Mouse (Mus musculus) layer of hippocampus, adult 9-11 months (tissue): ENCODE data around the gene Upk3b.
"Not testable (repeated sequence)": the region's sequence is repeated elsewhere in the genome, so short reads cannot be mapped to it uniquely, and the experiment has no call there.

Experiments used
- DNase-seq: peaks from one replicate; pipeline ENCODE4 v3.0.0; 2022

Gene Upk3b

DNA sequence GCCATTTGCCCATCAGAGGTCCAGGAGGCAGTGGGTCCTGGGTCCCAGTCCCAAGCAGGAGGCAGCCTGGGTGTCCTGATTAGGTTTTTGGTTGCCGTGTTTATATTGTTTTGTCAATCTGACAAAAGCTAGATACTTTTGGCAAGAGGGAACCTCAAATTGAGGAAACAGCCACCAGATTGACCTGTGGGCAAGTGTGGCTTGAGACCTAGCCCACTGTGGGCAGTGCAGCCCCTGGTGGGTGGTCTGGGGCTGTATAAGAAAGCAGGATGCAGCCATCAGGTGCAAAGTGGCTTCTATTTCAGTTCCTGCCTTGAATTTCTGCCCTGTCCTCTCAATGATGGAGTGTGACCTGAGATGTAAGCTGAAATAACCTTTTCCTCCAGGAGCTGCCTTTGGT, 3.0 kb upstream of the Upk3b start:
- no peak for DNase-seq

DNA sequence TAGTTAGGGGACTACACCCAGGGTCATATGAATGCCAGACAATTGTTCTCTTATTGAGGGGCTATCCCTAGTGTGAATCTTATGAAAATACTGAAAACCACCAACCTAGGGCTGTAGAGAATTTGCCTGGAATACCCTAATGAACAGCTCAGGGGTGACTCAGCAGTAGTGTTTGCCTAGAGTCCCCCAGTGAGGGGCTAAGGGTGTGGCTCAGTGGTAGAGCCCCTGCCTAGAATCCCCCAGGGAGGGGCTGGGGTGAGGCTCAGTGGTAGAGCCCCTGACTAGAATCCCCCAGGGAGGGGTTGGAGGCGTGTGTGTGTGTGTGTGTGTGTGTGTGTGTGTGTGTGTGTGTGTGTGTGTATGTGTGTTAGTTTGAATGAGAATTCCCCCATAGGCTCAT, 1.6 kb upstream of the Upk3b start:
- no peak for DNase-seq

DNA sequence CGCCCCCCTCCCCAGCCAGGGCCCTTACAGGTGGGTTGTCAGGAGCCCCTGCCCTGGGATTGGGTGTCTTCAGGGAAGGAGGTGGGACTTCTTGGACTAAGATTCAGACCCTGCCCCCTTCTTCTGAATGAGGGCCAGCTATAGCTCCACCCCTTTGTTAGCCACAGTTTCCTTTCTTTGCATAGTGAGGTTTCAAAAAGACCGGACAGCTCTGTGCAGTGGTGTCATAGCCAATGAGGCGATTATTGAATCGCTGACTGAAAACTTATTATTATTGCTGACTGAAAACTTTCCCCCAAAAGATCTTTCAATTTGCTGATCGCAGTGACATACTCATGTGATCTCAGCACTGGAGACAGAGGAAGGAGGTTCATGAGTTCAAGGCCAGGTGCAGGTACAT, 1.9 kb downstream of the Upk3b start:
- no peak for DNase-seq

DNA sequence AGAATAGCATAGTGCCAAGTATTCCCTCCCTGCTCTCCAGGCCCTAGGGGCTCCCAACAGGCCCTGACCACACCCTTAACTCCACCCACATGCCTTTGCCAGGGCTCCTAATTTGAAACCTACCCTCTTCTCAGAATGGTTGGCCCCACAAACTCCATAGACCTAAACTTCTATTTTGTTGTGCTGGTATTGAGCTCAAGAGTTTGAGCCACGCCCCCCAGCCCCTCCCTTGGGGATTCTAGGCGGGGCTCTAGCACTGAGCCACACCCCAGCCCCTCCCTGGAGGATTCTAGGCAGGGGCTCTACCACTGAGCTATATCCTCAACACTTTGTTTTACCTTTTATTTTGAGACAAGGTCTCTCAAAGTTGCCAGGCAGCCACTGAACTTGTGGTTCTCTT, 3.0 kb downstream of the Upk3b start:
- DNase-seq: no peak

DNA sequence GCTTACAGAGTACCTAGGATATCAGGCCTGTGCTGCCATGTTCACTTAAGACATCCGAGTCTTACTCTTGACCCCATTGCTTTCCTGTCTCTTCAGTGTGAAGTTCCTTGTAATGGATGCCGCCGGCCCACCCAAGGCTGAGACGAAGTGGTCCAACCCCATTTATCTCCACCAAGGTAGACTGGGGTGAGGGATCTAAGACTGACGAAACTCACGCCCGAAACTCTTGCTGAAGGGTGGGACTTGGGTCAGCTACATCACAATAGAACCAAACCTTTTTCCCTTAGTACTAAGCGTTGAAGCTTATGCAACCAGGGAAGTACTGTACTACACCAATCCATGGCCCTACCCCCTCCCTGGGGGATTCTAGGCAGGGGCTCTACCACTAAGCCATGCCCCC, 3.4 kb downstream of the Upk3b start:
- no peak for DNase-seq

DNA sequence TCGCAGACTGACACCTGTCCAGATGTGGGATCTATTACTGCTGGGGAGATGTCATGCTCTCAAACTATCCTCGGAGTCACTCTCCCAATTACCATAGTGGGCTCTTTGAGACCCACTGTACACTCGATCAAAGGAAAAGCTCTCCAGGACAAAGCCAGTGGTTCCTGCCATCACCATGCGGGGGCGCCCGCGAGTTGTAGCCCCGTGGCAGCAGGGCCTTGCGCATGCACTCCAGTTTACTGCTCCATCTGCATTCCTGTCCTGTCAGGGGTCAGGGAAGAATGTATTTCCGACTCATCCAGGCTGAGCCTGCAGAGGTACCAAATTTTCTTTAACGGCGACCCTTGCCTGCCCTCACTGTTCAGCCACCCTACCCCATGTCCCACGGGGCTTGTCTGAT, 6.6 kb downstream of the Upk3b start:
- no peak for DNase-seq

DNA sequence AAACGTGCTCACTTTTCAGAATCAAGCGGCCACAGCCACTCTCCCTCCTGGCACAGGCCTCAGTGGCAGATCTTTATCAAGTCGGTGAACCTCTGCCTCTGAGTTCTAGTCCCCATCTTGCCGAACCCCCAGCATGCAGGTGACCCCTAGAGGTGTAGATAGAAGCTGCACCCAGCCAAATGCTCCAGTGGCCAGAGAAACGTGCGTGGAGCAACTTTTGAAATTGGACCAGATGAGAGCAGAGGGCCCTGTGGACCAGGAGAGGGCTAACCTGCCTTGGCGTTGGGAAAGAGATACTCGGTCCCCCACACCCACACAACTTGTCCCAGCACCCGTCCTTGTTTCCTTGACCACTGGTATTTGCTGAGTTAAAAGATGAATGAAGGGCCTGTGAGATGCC, 7.1 kb downstream of the Upk3b start:
- DNase-seq: no peak

DNA sequence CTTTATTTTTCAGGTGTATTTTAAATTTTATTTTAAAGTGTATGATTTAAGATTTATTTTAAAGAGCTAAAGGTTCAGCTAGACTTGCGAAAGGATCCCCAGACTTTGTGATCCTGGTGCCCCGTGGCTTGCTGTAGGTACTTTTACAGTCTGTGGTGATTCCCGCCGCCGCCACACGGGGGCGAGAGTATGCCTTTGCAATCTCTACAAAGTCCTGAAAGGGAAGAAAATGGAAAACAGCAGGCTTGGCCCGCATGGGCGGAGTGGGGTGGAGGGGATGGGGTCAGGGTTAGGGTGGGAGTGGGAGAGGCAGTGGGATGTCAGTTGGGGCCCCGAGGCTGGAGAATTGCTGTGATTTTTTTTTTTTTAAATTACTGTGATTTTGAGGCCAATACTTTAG, 7.7 kb downstream of the Upk3b start:
- DNase-seq: peak; percentile 62

DNA sequence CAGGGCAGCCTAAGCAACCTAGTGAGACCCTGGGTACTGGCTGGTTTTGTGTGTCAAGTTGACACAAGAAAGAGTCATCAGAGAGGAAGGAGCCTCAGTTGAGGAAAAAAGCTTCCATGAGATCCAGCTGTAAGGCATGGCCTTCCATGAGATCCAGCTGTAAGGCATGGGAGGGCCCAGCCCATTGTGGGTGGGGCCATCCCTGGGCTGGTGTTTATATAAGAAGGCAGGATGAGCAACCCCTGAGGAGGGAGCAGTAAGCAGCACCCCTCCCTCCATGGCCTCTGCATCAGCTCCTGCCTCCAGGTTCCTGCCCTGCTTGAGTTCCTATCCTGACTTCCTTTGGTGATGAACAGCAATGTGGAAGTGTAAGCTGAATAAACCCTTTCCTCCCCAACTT, 10.2 kb downstream of the Upk3b start:
- not testable (repeated sequence) for DNase-seq

DNA sequence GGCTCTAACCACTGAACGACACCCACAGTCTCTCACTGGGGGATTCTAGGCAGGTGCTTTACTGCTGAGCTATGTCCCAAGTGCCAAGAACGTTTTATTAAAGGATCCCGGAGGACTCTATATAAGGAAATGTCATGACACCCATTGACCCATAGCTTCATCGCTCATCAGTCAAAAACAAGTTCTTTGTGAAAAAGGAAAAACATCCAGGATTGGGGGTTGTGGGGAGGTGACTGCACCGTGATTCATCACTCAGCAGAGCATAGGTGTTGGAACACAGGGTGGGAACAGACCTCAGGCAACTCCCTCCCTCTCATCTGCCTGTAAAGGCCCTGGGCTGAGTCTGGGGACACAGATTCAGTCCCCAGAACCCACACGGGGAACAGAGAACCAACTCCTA, 11.6 kb downstream of the Upk3b start:
- no peak for DNase-seq

DNA sequence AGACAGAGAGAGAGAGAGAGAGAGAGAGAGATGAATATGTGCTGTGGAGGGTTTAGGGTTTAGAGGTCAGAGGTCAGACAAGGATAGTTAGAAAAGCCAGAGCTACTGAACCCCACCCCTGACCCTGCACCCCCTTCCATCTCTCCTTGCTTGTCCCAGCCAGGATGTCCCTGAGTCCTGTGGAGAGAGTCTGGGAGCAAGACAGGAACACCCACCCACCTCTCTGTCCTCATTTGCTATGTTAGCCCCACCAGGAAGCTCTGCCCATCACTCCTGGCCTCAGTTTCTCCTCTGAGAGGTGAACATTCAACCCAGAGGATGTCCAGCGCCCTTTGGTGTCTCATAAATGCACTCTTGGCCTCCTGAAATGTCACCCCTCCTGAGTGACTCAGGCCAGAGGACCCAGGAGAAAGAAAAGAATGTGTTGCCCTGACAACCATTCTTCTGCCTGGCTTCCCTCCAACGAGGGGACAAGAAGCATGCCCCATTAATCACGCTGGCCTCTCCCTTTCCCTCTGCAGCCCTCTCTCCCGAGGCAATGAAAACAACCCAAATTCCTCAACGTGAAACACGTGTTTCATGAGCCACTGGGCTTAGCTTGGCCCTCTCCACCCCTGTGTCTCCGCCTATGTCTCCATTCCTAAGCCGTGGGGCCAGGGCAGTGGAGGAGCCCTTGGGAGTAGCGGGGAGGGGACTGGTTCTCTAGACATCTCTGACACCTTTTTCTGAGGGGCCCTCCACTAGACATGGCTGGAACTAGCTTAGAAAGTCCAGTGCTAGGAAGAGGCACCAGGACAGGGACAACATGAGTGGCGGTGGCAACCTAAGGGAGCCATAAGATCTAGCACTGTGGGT, 13.2 kb downstream of the Upk3b start:
- DNase-seq: peak; percentile 20

DNA sequence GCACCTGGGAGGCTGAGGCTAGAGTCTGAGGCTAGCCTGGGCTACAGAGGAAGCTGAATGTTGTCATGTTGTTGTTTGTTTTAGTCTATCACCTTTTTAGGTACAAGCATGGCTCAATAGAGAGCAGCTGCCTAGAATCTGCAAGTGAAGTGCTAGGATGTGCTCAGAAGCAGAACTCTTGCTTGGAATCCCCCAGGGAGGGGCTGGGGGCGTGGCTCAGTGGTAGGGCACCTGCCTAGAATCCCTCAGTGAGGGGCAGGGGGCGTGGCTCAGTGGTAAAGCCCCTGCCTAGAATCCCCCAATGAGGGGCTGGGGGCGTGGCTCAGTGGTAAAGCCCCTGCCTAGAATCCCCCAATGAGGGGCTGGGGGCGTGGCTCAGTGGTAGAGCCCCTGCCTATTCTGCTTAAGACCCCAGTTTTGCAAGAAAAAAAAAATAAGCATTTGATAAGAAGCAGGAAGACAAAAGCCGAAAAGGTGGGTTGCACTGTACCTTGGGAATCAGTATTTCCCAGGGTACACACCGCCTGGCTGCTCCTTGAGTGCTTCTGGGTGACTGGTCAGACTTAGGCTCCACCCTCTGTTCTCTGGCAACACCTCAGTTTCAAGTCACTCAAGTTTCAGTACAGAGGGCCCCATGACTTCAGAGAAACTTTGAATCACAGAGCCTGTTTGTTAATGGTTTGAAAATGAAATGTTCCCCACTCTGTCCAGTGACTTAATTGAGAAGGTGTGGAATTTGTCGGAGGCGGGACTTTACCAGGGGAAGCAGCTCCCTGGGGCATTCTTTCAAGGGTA, 14.8 kb downstream of the Upk3b start:
- no peak for DNase-seq

DNA sequence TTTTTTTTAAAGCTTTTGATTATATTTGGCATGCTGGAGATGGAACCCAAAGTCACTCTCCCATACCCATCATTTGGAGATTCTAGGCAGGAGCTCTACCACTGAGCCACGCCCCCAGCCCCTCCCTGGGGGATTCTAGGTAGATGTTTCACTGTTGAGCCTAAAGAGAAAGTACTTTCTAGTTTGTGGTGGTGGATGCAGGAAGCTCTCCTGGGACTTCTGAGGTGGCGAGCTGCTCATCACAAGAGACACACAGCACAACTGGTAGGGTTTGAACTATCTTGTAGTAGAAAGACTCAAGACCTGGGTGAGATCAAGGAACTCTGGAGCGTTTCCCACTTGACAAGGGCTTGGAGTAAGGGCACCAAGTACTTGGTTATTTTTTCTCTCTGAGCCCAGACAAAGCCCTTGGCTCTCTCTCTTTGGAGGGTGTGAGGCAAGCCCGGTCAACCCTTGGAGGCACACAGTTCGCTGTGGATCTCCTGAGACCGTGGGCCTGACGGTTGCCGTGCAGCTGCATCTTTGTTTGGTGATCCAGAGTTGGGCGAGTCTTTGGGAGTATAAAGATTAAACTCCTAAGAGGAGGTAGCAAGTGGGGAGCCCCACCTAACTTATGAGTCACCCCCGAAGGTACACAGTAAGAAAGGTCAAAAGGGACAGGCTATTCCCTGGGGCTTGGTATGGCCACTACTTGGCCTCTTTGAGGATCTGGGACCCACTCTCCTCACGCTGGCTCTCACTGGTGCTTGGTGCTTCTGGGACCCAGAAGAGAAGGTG, 16.2 kb downstream of the Upk3b start, which contains the start of gene Upk3bl:
TSS of gene Upk3bl (plus strand) at position 192 of the 777 bp plus-strand sequence.
- DNase-seq: no peak

DNA sequence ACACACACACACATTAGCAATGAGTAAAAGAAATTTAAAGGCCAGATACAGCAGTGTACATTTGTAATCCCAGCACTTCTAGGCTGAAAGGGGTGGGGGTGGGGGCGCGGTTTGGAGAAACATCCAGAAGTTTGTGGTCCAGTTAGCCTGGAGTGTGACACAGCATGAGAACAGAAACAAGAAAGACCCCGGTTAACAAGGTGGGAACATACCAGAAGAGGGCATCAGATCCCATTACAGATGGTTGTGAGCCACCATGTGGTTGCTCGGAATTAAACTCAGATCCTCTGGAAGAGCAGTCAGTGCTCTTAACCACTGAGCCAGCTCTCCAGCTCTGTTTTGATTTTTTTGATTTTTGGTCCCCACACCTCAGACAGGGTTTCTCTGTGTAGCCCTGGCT, 17.8 kb downstream of the Upk3b start:
- no peak for DNase-seq

DNA sequence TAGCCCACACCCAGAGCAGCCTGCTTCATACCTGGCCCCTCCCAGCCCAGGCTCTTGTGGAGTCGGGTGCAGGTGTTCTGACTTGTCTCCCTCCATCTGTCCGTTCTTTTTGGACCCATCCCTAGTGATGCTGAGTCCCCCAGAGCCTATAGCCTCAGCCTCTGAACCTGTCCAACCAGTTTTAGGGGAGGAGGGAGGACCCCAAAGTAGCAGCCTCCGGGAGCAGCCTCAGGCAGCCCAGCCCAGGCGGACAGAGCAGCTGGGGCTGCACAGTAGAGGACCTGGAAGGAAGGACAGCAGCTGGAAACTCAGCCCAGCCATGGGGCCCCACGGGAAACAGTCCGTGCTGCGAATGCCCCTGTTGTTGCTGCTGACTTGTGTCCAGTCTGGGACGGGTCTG, 18.8 kb downstream of the Upk3b start:
- no peak for DNase-seq

DNA sequence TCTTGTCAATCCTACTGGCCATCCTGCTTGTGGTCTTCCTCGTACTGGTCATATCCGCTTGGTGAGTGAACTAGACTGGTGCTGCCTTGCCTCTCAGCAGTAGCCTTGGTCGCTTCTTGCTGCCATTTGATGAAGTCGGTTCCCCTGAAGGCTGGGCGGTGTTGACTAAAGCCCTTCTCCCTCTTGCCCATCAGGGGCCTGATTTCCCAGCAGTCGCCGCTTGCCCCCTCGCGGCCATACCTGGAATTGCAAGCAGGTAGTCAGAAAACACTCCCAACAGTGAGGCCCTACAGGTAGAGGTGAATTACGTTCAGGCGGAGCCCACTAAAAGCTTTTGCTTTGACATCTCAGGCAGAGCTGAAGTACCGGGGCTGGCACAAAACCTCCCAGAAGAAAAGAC, 23.3 kb downstream of the Upk3b start:
- DNase-seq: peak; percentile 45

DNA sequence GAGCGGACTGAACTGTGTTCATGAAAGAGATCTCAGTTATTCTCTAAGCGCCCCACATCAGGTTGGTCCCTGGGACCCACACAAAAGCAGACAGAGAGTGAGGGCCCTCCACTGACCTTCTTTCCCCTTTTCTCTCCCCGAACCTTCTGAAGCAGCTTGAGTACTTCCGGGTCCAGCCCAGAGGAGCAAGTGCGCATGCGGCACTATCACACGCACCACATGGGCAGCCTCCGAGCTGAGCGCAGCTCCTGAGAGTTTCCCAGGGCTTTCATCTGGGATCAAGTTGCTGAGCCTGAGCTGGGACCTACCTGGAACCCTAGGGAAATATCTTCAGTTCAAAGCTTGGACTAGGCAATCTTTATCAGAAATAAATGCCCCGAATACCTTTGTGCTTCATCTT, 25.6 kb downstream of the Upk3b start:
- DNase-seq: no peak

DNA sequence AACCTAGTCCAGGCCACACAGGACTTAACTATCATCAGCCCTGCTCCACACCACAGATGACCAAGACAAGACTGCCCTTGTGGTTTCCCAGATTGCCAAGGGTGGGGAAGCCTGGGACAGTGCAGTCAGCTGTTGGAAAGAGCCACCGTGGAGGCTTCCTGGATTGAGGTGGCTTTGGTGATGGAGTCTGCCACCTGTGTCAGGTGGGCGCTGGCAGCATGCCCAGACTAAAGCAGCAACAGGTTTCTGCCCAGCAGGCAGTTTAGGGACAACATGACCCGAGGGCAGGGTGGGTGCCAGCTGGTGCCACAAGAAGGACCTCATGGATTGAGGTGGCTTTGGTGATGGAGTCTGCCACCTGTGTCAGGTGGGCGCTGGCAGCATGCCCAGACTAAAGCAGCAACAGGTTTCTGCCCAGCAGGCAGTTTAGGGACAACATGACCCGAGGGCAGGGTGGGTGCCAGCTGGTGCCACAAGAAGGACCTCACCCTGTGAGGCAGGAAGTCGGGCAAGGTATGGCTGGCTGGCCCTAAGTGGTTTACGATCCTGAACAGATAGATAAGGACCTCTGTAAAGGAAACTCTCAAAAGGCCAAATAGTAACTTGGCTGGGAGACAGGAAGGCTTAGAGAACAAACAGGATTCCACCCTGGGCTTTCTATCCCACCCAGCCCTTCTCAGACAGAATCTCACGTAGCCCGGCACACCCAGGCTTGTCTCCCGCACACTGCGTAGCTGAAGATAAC, 28.3 kb downstream of the Upk3b start:
- DNase-seq: not testable (repeated sequence)

DNA sequence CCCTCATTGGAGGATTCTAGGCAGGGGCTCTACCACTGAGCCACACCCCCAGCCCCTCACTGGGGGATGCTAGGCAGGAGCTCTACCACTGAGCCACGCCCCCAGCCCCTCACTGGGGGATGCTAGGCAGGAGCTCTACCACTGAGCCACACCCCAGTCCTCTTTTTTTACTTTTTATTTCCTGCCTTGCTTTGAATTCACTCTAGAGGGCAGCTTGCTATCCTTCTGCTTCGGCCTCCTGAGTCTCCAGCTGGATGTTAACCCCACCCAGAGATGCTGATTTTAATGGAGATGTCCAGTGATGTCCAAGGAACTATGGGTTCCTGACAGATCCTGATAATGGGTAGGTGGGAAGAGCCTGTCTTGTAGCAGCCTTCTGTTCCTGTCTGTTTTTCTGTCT, 31.1 kb downstream of the Upk3b start:
- DNase-seq: no peak

DNA sequence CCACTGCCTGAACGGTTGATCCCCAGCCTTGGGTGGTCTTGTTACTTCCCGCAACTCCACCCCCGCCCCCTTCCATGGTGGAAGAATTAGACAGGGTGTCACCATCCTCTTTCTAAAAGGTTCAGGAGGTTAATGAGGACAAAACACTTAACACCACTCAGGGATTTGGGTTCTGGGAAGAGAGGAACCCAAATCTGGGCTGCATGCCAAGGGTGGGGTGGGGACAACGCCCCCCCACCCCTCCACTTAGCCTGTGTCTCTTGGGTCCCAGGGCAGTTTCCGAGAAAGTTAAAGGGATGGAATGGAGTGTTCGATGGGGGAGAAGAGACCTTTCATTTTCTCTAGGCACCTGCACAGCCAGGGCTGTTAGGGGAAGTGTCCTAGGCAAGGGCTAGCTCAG, 34.8 kb downstream of the Upk3b start:
- no peak for DNase-seq

DNA sequence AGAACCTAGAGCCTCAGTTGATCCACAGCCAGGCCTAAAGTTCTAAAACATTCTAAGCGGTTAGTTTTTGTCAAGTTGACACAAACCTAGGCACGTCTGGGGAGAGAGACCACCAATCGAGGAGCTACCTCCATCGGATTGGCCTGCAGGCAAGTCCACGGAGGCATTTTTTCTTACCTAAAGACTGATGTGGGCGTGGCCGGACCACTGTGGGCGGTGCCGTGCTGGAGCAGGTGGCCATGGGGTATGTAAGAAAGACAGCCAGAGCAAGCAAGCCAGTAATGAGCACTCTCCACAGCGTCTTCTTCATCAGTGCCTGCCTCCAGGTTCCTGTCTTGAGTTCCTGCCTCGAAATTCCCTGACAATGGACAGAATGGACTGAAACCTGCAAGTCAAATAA, 35.2 kb downstream of the Upk3b start:
- no peak for DNase-seq

DNA sequence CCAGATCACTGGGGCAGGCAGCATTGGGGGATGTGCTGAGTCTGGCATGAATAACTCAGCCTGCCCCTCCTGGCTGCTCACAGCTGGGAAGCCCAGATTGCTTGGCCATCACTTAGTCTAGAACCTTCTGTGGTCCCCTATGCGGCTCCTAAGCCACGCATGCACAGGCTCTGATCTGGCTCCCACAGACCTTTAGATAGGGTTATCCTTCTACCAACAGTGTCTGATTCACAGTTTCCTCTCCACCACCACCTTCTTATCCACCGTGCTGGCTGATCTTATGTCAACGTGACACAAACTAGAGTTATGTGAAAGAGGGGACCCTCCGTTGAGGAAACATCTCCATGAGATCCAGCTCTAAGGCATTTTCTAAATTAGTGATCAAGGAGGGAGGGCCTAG, 36.8 kb downstream of the Upk3b start:
- DNase-seq: no peak

DNA sequence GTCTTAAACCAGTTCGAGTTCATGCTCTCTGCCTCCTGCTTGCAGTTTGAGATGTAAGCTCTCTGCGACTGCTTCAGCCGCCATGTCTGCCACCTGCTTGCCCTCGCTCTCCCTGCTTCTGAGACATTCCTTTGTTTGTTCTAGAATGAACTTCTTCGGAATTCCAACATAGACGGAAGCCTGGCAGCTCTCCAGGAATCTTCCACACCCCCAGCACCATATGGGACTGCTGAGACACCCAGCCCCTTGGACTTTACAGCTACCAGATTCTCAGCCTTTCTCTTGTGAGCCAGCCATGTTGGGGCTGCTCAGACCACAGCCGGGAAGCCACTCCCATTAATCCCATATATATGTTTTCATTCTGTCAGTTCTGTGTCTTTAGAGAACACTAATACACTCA, 38.0 kb downstream of the Upk3b start:
- peak; percentile 21 for DNase-seq
